Mouse (Mus musculus) CD4-positive naive resting alpha-beta T cell, adult 76 days (primary cell): ENCODE data around the gene Sec14l1. TPM values are rescaled to one million over a fixed set of nuclear protein-coding genes. Genes with fewer than 3 reads are reported as not detected.

Source experiments
- total RNA-seq: library from RNA; stranded (reverse); gene quantifications from one replicate; pipeline ENCODE4 v1.2.4, GENCODE M21; 2023

Gene Sec14l1
- 15.9 TPM for total RNA-seq

GRCm38 (mm10) chr11:117114592-117115345, at the start of gene Sec14l1:
TSS of gene Sec14l1 (plus strand) at chr11:117115168.

DNA sequence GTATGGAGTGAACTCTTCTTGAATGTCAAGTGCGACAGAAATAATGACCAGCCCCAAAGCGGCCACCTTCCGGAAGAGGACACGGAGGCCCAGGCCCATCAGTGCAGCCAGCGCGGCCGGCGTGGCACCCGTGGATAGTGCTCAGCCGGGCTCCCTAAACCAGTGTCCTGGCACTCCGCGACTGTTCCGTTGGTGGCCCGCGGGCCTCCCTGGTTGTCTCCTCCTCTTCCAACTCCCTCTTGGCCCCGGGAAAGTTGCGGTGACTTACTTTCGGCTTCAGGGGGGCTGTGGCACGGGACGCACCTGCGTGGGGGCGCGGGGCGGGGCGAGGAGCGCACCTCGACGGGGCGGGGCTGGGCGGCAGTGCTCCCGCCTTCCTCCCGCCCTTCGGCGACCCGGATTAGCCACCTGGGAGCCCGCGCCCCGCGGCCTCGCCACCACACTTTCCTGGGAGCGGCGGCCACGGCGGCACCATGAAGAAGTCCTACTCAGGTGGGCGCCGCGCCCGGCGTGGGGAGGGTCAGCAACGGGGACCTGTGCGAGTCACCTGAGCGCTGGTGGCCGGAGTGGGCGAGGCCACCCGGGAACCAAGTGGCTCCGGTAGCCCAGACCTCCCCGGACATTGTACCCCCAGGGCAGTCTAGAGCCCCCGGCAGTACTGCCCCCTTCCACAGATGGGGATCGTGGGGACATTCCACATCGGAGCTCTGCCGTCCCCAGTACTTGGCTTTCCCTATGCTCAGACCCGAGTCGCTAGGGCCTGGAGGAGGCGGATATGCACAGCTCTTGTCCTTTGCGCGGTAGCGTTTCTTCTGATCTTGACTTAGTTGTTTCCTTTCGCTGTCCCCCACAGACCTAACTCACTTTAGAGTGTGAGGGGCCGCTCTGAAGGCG, 84.6 kb downstream of the Sec14l1 start, which contains the start of gene Sept9:
Sept9 (plus strand) TSS at position 380 of the 894 bp plus-strand sequence.

Other genes starting within 250 kb of the Sec14l1 start
- gene Mgat5b, start 196.3 kb upstream of the Sec14l1 start, total RNA-seq: not detected
- gene Sept9, start 84.5 kb downstream of the Sec14l1 start, total RNA-seq: 166 TPM